Mouse (Mus musculus) testis, adult 2 months (tissue): ENCODE data around the gene Ankrd35. TPM values are rescaled to one million over a fixed set of nuclear protein-coding genes. Genes with fewer than 3 reads are reported as not detected.

Experiments used
- H3K27ac ChIP-seq: fragments of 200-500 bp; 2 replicates; pipeline ENCODE4 v1.5.1; 2012; ENCODE audit warnings: low read depth, low read length; ENCODE audit not compliant: control insufficient read depth, insufficient read depth
- H3K27me3 ChIP-seq: fragments of 200-500 bp; 2 replicates; pipeline ENCODE4 v1.6.1; 2012; ENCODE audit warnings: mild to moderate bottlenecking, low read length, moderate library complexity; ENCODE audit not compliant: control insufficient read depth, insufficient read depth
- H3K36me3 ChIP-seq: fragments of 200-500 bp; 2 replicates; pipeline ENCODE4 v1.6.1; 2012; ENCODE audit warnings: mild to moderate bottlenecking, low read length; ENCODE audit not compliant: control insufficient read depth, insufficient read depth
- H3K4me1 ChIP-seq: fragments of 200-500 bp; 2 replicates; pipeline ENCODE4 v1.6.1; 2012; ENCODE audit warnings: low read length; ENCODE audit not compliant: control insufficient read depth, insufficient read depth
- H3K4me3 ChIP-seq: fragments of 200-500 bp; 2 replicates; pipeline ENCODE4 v1.5.1; 2012; ENCODE audit warnings: low read depth, mild to moderate bottlenecking, low read length, moderate library complexity, mixed read lengths; ENCODE audit not compliant: control insufficient read depth
- CTCF ChIP-seq: fragments of 200-500 bp; IDR thresholded peaks from 2 replicates; pipeline ENCODE4 v1.5.1; 2012; ENCODE audit warnings: low read depth, mild to moderate bottlenecking, inconsistent platforms, low read length, moderate library complexity; ENCODE audit not compliant: control insufficient read depth, insufficient read depth, insufficient replicate concordance
- POLR2A ChIP-seq: fragments of 200-500 bp; IDR thresholded peaks from 2 replicates; pipeline ENCODE4 v1.6.1; 2012; ENCODE audit warnings: low read depth, mild to moderate bottlenecking, inconsistent platforms, low read length, moderate library complexity; ENCODE audit not compliant: control insufficient read depth
- polyA plus RNA-seq: library from polyadenylated mRNA; depleted of rRNA; stranded (reverse); fragments of >200 nt; gene quantifications from 2 replicates; pipeline ENCODE4 v1.2.3, GENCODE M21; 2012

Ankrd35 gene
- polyA plus RNA-seq, 1 experiment, result 0.52 TPM

DNA sequence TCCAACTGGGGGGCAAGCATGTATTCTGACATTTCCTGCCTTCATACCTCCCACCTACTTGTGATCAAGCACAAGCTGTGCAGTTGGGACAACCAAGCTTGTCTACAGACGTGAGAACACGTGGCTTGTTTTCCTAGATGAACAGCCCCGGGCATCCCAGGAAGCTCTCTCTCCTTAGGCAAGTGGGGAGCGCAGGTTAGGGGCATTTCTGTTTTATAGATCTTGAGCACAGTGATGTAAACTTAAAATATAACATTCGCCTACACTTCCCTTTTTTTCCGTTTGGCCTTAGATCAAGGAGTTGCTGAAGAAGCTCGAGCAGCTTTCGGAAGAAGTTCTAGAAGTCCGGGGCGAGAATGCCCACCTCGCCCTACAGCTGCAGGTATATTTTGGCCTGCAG lies 18.9 kb downstream of the Ankrd35 start:
- no peaks in the 10 kb centered on the region for H3K27me3 ChIP-seq
- no peaks in the 10 kb centered on the region for H3K36me3 ChIP-seq
- no peak overlapping the region for H3K4me3 ChIP-seq
- peaks cover 12% of the 10 kb centered on the region for H3K4me1 ChIP-seq
- no peak overlapping the region for H3K27ac ChIP-seq
- no peak for TF ChIP-seq POLR2A
- no peak for TF ChIP-seq CTCF

- Histone ChIP-seq H3K4me1 (peaks cover 3% of the 10 kb centered on the region), H3K27ac (no peak overlapping the region), H3K36me3 (no peaks in the 10 kb centered on the region), H3K4me3 (no peak overlapping the region), H3K27me3 (no peaks in the 10 kb centered on the region)
- no peak for TF ChIP-seq CTCF
- TF ChIP-seq POLR2A, result no peak
Measured at GRCm38 (mm10) chr3:96690298-96690697, 20.4 kb downstream of the Ankrd35 start.

DNA sequence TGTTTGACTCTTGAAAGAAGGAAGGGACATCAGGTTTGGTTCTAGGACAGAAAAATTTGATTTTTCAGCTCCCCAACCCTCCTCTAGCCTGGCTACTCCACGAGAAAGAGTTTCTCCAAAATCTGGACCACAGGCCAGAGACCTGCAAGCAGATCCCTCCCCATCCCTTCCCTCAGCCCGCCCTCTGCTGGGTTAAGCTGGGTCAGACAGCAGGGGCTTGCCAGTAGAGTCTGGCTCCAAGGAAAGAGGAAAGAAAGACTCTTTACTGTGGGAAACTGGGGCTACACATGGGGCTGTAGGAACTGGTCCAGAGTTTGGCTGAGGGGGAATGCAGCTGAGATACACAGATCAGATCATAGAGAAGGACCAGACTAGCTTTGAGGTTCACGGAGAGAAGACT lies 22.6 kb downstream of the Ankrd35 start:
- H3K4me3 ChIP-seq, result no peak overlapping the region
- peaks cover 6% of the 10 kb centered on the region for H3K4me1 ChIP-seq
- H3K27ac ChIP-seq, result no peak overlapping the region
- H3K27me3 ChIP-seq, result no peaks in the 10 kb centered on the region
- TF ChIP-seq CTCF (no peak), POLR2A (no peak)
- no peaks in the 10 kb centered on the region for H3K36me3 ChIP-seq

GRCm38 (mm10) chr3:96693579-96693978 lies 23.6 kb downstream of the Ankrd35 start:
- Histone ChIP-seq H3K4me1 (peaks cover 14% of the 10 kb centered on the region), H3K36me3 (no peaks in the 10 kb centered on the region)

DNA sequence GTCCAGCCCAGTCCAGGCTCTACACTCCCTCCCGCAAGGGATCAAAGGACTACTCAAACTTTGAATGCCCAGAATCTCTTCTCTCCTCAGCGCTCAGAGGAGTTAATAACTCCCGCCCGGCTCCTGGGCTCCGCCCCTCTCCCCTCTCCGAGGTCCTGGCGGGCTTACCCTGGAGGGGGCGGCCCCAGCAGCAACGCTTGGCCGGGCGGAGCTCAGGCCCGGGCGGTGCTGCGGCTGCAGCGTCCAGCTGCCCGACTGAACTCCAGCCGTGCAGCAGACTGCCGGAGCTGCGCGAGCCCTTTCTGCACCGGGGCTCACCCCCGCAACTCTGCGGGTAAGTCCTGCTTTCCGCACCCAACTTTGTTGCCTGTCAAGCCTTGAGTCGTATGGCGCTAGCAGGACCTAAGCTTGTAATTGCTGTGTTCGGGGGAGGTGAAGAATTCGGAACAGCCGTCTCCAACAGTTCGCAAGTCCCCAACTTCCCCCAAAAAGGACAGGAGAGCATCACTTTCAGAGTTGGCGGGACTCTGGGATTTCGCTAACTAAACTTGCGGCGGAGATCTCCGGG lies 26.4 kb downstream of the Ankrd35 start, which contains the start of gene Pias3:
Gene Pias3, plus strand, starts transcription at position 187 of the 568 bp plus-strand sequence.
- no peaks in the 10 kb centered on the region for H3K27me3 ChIP-seq
- TF ChIP-seq CTCF, result no peak
- peak; percentile 38; the same call in 1 of the 2 replicates for TF ChIP-seq POLR2A
- H3K36me3 ChIP-seq, result no peaks in the 10 kb centered on the region
- H3K27ac ChIP-seq, result peak within 1 kb of the TSS; percentile 80
- peak within 1 kb of the TSS; percentile 93 for H3K4me3 ChIP-seq
- peaks cover 16% of the 10 kb centered on the region for H3K4me1 ChIP-seq

More at GRCm38 (mm10) chr3:96693579-96693978, 23.6 kb downstream of the Ankrd35 start:
- TF ChIP-seq POLR2A (no peak), CTCF (no peak)
- Histone ChIP-seq H3K27ac (no peak overlapping the region), H3K4me3 (no peak overlapping the region), H3K27me3 (no peaks in the 10 kb centered on the region)

- Histone ChIP-seq H3K27ac (peak overlapping the region; percentile 80), H3K27me3 (no peaks in the 10 kb centered on the region), H3K36me3 (no peaks in the 10 kb centered on the region), H3K4me3 (peak overlapping the region; percentile 93), H3K4me1 (peaks cover 16% of the 10 kb centered on the region)
- TF ChIP-seq CTCF (no peak), POLR2A (peak; percentile 42; the same call in 1 of the 2 replicates)
Measured at GRCm38 (mm10) chr3:96696766-96697732, 27.1 kb downstream of the Ankrd35 start.

DNA sequence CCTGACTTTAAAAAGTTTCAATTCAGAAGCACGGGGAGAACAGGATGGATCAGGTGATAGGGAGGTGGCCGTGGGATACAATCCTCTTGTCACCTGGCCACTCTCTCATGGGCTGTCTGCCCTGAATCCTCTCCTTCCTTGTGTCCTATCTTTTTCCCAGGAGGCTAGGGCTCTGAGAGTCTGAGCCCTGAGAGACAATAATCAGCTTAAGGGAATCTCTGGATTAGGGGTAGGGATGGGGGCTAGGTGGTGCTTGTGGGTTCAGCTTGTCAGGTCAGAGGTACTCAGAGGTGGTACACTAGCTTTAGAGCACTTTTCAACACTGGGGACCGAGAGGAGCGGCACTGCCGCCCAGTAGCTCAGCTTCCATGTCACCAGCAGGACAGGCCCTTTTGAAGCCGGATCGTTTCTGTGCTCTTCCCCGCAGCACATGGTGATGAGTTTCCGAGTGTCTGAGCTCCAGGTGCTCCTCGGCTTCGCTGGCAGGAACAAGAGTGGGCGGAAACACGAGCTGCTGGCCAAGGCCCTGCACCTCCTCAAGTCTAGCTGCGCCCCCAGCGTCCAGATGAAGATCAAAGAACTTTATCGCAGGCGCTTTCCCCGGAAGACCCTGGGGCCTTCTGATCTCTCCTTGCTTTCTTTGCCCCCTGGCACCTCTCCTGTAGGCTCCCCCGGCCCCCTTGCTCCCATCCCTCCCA lies 29.2 kb downstream of the Ankrd35 start:
- H3K4me3 ChIP-seq, result peak overlapping the region; percentile 73
- H3K27ac ChIP-seq, result no peak overlapping the region
- H3K36me3 ChIP-seq, result no peaks in the 10 kb centered on the region

More for the DNA sequence above, 29.2 kb downstream of the Ankrd35 start:
- Histone ChIP-seq H3K27me3 (no peaks in the 10 kb centered on the region), H3K4me1 (peaks cover 13% of the 10 kb centered on the region)
- no peak for TF ChIP-seq POLR2A
- TF ChIP-seq CTCF, result no peak
